Mouse (Mus musculus) frontal cortex, postnatal 10 days (tissue): ENCODE data around the gene Cul1.
"Not testable (repeated sequence)": the region's sequence is repeated elsewhere in the genome, so short reads cannot be mapped to it uniquely, and the experiment has no call there.

Experiments used
- DNase-seq, 2 experiments: peaks; one replicate each; pipeline ENCODE4 v3.0.0; 2022; ENCODE audit warnings: low spot score in 2 of 2, mixed read lengths in 1 of 2

Gene Cul1

DNA sequence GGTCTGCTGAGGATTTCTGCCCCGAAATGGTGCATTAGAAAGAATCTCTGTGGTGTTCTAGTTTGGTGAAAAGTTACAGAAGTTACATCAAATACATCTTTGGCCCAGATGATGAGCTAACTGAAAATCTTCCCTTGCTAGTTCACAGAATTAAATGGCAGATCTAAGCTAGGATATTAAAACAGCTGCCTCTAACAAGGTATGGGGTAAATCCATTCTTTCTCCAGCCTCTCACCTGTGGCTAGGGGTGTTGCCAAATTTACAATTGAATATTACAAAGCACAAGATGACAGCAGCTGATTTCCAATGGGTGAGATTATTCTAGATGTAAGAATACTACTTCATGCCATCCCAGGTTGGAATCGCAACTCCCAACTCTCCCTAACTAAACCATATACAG, at the start of gene Cul1:
TSS of gene Cul1 (plus strand) at position 301 of the 400 bp plus-strand sequence.
- no peak for DNase-seq

DNA sequence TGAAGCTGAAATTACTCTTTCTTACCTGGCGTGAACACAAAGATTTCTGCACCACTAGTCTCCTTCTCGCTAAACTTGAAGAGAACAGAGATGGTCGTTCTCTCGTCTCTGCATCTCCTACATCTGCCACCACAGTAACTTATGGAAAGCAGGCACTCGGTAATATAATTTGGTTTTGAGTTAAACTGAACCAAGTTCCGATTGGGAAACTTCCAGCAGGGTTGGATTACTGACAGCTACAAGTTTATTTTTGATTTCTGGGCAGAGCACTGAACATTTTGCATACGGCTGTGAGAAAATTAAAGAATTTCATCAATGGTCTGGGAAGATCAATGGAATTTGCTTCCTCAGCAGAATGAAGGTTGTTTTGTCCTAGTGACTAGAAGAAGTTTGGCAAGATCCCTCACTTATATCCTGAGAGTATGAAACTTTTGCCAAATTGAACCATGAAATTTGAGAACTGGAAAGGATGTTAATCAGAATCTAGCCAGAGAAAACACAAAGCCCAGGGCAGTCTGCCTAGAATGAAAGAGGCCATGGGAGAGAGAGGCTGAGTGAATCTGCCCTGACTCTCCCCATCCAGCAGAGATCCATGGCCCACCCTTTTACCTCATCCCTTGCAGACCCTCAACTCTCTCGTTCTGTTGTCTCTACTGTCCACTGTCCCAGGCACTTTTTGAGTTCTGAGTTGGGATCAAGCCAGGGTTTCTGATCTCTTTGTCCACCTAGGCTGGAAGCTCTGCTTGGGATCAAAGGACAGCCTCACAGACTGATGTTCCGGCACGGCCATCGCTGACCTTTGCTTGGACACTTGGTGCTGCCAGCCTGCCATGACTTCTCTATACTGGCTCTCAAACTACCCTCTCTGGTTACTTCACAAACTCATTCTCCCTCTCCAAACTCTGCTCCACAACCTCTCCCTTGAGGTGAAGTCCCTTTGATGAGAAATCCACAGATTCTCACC, 48.5 kb upstream of the Cul1 start:
- no peak for DNase-seq

DNA sequence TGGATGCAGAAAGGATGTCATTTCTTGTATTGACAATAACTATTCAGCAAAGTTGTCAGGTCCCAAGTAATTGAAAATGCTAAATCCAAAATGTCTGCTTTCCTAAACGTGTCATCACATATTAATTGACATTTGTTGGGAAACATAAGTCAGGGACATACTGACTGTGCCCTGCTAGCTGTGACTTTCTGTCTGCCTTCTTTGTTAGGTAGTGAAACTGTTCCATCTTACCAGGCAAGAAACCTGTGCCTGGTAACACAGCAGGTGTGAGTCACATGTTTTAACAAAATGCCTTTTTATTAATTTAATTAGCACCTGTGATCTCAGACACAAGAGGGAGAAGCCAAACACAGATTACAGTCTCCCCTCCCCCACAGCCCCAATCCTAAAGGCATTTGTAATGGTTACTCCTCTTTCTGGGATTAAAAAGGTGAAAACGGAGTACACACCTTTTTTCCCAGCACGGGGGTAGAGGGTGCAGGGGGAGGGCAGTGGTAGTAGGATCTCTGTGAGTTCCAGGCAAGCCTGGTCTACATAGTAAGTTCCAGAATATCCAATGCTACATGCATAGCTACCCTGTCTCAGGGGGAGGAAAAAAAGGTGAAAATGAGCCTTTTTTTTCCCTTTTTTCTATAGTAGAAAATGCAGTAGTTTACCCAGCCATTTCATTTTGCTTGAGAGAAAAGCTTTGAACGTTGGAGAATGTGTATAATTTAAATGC, 40.2 kb upstream of the Cul1 start:
- DNase-seq, result no peak

DNA sequence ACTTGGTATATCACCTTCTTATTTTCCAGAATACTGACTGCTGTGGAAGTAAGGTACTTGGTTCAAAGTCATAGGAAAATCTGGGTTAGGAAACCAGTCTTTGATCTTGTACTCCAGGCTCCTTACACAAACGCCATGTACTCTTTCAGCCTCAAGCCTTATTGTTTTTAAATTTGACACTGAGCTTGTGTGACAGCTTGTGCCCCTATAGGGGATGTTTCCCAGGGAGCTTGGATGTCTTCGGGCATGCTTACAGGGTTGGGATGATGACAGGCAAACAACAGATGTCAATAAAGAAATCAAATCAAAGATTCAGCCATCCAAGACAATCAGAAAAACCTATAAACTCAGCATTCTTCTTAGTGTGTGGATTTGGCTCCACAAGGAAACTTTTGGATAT, 39.5 kb upstream of the Cul1 start:
- DNase-seq, result no peak

DNA sequence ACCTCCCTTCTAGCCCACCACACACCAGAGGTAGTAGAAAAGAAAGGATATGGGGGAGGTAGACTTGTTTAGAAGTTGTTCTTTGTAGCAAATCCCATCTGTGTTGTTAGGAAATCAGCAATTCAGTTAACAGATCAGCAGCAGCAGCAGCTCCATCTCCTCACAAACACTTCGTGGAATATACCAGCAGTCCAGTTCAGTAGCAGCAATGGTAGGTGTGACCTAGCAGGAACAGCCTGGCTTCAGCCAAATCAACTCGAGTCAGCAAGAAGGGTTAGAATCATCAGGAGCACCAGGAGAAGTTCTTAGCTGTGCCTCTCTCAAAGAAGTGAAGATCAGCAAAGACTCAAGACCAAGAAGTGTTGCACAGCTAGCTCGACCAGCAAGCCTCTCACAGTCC, 34.5 kb upstream of the Cul1 start:
- DNase-seq, result no peak

DNA sequence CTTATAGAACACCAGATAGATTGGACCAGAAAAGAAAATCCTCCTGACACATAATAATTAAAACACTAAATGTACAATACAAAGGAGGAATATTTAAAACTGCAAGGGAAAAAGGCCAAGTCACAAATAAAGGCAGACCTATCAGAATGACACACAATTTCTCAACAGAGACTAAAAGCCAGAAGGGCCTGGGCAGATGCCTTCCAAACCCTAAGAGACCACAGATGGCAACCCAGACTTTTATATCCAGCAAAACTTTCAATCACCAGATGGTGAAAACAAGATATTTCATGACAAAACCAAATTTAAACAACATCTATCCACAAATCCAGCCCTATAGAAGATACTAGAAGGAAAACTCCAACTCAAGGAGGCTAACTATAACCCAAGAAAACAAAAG, 33.0 kb upstream of the Cul1 start:
- no peak for DNase-seq

DNA sequence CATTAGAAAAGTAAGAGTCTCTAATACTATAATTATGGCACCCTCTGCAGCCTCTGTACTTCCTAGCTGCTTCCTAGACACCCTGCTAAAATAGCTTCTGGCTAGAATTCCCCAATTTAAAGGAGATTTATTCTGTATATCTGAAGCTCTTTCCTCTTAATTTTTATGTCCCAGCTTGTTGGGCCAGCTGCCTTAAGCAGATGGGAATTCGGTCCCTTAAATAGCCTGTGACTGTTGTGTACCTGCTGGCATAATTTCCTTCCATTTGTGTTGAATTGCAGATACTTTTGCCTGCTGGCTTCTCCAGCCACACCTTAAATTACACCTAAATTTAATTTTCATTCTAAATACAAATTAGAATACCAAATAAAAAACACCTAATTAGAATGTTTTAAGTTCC, 32.0 kb upstream of the Cul1 start:
- no peak for DNase-seq

DNA sequence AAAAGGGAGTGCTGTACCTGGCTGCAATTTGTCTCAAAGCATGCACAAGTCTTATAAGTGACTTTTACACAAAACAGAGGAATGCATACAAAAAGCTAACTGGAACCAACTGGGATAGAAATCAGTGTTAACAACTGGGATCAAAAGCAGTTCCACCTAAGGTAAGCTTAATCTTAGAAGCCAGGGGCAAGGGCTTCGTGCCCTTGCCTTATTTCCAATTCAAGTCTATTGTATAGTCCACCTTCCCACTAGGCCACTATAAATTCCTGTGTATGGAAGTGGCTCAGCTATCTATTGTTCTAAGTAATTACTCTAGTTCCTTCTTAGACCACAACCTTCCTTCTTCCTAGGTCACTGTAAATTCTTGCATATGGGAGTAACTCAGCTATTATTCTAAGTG, 27.1 kb upstream of the Cul1 start:
- no peak for DNase-seq

DNA sequence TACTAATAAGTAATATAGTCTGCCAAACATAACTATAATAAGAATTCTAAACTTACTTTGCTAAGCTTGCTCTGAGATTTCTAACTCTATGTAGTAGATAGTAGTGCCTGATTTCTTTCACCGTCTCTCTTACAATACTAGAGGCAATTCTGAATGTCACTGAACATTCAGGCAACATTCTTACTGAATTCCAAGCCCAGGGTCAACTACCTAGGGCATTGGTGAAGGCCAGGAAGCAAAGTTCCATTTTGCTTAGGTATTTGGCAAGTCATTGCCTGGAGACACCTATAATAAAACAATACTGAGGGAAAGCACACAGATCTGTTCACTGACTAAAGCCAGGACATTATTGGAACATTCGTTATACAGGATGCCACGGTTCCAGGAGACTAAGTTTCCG, 26.6 kb upstream of the Cul1 start:
- DNase-seq, result not testable (repeated sequence)

DNA sequence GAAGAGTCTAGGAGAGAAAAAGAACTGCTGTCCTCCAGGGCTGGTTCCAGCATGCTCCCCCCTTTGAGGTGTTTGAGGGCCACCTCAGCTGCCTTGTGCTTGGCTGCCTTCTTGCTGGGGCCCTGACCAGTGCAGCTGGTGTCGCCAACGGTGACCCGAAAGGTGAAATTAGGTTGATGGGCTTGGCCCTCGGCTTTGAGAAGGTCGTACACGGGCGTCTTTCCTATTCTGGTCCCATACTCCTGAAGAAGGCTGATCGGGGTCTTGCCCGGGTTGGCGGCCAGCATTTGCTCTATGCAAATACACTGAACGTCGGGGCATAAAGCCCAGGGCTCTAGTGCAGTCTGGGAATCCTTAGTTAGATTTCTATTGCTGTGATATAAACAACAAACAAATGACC, 20.4 kb upstream of the Cul1 start:
- DNase-seq, result not testable (repeated sequence)

DNA sequence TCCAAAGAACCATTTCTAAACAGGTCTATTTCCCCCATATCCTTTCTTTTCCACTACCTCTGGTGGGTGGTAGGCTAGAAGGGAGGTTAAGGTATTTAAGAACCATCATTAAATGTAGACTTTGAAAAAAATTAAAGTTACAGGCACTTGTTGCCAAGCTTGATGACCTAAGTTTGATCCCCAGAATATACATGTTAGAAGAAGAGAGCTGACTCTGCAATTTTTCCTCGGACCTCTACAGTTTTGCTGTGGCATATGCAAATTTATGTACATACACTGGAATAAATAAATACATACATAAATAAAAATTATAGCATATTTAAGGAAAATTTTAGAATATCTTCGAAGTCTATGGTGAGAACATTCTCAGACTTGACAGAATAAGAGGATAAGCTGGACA, 13.1 kb upstream of the Cul1 start:
- no peak for DNase-seq

DNA sequence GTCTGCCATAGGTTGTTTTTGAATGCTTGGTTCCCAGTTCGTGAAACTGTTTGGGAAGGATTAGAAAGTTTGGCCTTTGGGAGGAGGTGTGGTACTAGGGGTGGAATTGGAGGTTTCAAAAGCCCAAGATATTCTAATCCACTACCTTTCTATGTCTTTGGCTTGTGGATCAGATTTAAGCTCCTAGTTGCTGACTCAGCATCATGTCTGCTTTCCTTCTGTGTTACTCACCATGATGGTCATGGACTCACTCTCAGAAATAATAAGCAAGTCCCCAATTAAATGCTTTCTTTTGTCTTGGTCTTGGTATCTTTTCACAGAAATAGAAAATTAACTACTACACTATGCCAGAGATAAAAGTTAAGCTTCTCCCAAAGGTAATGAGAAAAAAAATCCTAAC, 5.5 kb upstream of the Cul1 start:
- DNase-seq, result no peak

DNA sequence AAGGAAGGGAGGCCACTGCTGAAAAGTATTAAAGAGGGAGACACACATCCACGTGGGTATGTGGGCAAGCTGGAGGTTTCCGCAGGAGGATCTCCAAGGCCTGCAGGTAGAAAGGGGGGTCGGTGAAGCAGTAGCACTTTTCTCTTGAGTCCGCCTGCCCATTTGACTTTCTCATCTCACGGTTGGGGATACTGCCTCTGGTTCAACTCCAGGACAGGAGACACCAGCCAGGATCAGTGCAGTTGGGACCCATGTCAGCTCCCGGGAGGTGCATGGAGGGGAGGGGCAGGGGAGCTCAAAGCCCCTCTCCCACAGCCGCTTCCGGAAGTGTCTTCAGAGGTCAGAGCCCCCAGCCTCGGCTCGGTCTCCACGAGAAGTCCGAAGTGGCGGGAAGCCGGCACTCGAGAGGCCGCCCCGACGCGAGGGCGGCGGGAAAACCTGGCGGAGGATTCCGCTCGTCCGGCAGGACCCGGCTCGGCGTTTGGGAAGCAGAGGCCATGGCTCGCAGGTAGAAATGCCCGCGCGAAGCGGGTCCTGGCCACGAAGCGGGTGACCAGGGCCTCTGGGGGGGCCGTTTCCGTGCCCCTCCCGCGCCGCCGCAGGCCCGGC, 428 bp downstream of the Cul1 start:
- peak; percentile 36 to 55 for DNase-seq

DNA sequence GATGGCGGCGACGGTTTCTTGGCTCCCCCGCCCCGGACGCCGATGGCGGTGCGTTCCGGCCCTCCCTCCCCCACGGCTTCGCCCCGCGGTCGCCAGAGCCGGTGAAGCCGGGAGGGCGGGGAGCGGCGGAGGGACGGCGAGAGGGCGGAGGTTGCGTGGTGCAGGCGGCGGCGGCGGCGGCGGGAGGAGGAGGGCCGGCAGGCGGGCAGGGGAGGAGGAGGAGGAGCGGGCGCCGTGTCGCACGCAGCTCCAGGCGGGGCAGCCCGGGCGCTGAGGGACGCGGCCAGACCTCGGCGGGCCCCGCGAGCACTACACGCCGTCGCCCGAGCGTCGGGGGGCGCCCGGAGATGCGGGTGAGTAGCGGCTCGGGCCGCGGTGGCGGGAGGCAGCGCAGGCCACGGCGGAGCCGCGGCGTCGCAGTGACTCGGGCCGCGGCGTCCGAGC, 955 bp downstream of the Cul1 start:
- peak in 1 of 2 experiments; percentile 67 for DNase-seq

DNA sequence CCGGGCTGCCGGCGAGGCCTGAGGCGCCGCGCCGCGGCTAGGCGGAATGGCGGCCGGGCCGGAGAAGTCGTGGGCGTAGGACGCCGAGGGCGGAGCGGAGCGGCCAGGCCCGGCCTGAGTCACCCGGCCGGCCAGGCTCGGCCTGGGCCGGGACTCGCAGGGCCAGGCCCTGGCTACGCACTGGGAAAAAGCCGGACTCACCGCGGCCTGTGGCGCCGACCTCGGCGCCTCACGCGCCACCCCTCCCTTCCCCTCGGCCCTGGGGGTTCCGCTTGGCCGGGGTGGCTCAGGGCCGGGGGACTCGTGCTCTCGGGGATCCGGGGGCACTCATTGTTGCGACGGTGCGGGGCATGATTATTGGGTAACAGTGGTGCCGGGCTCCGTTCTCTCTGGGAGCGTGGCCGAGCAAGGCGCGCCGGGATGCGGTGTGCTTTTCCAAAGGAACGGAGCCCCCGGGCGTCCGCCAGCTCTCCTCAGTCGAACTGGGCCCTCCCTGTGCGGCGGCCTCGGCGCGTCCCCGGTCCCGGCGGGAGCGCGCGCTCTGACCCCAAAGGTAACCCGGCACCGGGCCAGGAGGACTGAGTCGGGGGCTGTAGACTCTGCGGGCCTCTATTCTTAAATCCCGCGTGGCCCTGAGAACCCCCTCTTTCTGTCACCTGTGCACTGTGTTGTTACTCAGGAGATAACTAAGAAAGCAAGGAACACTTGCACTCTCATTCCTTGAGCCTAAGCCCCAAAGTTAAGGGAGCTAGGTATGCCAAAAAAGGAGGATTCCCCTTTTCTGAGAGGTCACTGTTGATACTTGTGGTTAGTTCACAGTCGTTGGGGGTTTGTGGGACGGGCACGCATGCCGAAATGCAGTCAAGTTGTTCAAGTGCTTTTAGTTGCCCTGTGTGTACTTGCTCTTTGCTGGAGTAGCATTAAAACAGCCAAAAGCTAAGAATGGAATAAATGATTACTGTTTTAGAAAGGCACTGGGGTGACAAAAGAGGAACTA, 1.7 kb downstream of the Cul1 start:
- DNase-seq, result peak; percentile 21 to 62

DNA sequence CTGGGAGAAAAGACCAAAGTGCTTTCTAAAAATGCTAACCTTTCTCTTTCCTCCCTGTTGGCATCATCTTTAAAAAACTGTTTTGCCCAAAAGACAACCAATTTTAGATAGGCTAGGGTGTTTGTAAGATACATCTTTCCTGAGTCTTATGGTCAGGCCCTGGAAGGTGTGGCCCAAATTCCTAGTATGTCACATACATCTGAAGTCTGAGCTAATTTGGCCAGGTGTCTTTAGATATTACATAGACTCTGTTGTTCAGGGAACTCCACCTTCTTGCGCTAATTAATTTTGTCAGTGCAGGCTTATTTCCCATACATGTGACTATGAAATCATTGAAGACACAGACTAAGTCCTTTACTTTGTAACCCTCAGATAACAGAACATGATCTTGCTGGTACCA, 2.6 kb downstream of the Cul1 start:
- no peak for DNase-seq

DNA sequence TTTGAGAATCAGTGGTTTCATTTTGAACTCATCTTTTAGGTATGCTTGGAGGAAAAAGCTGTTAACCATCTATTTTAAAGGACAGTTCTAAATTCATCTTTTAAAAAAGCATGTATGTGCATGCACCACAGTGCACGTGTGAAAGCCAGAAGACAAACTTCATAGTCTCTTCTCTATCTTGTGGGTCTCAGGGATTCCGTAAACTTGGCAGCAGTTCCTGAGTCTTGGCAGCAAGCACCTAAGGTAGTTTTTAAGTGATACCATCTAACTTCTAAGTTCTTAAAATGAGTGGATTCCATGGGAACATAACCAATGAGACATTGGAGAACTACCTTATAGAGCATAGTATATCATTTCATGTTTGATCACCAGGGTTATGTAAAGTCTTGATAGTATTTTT, 3.7 kb downstream of the Cul1 start:
- DNase-seq, result no peak

DNA sequence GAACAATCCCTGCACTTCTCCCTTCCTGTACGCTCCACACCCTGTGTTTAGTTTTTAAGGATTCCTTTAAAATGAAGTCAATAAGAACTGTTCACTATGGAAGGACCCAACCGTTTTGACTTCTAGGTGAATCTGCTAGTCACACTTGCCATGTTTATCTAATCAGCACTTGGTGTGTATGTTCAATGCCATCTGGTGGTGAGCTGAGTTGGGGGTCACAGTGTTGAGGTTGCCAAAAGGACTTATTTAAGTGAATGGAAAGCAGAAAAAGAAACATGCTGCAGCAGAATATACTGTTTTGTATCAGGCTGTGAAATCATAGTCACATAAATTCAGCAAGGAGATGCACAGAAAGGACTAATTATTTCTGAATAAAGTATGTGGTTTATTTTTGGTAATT, 12.2 kb downstream of the Cul1 start:
- no peak for DNase-seq

DNA sequence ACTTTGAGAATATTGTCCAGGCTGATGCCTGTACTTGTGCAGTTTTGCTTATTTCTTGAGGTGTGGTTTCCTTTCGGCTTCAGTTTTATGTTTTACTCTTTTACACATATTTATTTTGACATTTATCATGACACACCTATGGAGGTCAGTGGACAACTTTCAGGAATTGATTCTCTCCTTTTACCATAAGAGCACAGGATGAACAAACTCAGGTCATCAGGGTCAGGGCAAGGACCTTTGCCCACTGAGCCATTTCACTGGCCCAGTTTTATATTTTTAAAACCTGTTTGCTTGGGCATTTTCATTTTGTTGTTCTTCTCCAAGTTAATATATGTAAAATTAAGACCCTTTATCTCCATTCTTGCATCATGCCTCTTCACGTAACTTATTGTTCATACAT, 13.3 kb downstream of the Cul1 start:
- DNase-seq, result no peak

DNA sequence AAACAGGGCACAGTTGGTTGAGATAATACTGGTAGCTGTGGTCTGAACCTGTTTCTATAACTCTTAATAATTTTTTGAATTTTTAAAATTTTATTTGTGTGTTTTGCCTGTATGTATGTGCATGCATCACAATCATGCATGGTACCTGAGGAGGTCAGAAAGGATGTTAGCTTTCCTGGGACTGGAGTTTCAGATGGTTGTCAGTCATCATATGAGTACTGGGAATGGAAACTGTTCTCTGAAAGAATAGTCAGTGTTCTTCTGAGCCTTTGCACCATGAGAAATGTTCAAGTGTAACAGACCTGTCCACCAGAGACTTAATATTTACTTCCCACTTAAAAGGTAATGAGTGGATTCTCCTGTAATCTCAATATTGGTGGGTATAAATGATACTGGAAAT, 13.9 kb downstream of the Cul1 start:
- no peak for DNase-seq

DNA sequence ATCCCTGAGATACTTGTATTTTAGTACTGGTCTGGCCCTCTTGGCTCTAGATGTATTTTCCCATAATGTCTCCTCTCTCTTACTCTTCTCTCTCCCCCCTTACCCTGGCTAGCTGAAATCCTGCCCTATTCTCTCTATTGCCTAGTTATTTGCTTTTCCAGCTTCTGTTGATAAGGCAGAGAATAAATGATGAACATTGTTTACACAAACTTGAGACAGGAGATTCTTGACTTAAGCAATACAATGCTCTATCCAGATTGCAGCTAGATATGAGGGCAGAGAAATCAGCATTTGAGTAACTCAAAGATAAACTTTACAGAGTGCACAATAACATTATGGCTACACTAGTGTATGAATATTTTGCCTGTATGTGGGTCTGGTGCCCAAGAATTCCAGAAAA, 16.6 kb downstream of the Cul1 start:
- no peak for DNase-seq
